Mouse (Mus musculus) MEL (cell line): ENCODE results near the gene Tmem63a. TPM values are rescaled to one million over a fixed set of nuclear protein-coding genes. Genes with fewer than 3 reads are reported as not detected.

Experiments used
- DNase-seq: peaks from one replicate; pipeline ENCODE4 v3.0.0; 2011; ENCODE audit warnings: low read depth, low spot score
- H3K27ac ChIP-seq: 2 replicates; pipeline ENCODE4 v1.5.1; 2012; ENCODE audit warnings: low read depth, mild to moderate bottlenecking, control low read depth, low read length, moderate library complexity; ENCODE audit not compliant: control insufficient read depth
- H3K27me3 ChIP-seq, 2 experiments: fragments of 150-350 bp in 1 of 2; sonication (generic) in 1 of 2; 2 replicates each; pipeline ENCODE4 v1.6.1; 2012; ENCODE audit warnings: low read length in 2 of 2, mild to moderate bottlenecking in 2 of 2, improper control_type of control experiment in 1 of 2, moderate library complexity in 1 of 2; ENCODE audit not compliant: insufficient read depth in 2 of 2, control insufficient read depth in 1 of 2
- H3K36me3 ChIP-seq, 2 experiments: 2 replicates each; pipeline ENCODE4 v1.6.1; 2012 to 2014; ENCODE audit warnings: low read length in 2 of 2, improper control_type of control experiment in 1 of 2, inconsistent platforms in 1 of 2, mild to moderate bottlenecking in 1 of 2; ENCODE audit not compliant: insufficient read depth in 2 of 2, control insufficient read depth in 1 of 2
- H3K4me1 ChIP-seq, 2 experiments: fragments of 150-350 bp in 1 of 2; sonication (generic) in 1 of 2; 2 replicates each; pipeline ENCODE4 v1.6.1; 2012; ENCODE audit warnings: low read length in 2 of 2, improper control_type of control experiment in 1 of 2, mild to moderate bottlenecking in 1 of 2; ENCODE audit not compliant: insufficient read depth in 2 of 2, control insufficient read depth in 1 of 2
- H3K4me3 ChIP-seq, 2 experiments: fragments of 150-350 bp in 1 of 2; sonication (generic) in 1 of 2; 2 replicates each; pipeline ENCODE4 v1.5.1; 2012; ENCODE audit warnings: low read depth in 2 of 2, low read length in 2 of 2, mild to moderate bottlenecking in 2 of 2, moderate library complexity in 2 of 2, control low read depth in 1 of 2, improper control_type of control experiment in 1 of 2; ENCODE audit not compliant: control insufficient read depth in 1 of 2, insufficient read depth in 1 of 2
- H3K79me2 ChIP-seq: 2 replicates; pipeline ENCODE4 v1.6.1; 2012; ENCODE audit warnings: mild to moderate bottlenecking, low read length, moderate library complexity; ENCODE audit not compliant: control insufficient read depth, poor library complexity, insufficient read depth
- H3K9ac ChIP-seq: 2 replicates; pipeline ENCODE4 v1.6.1; 2012; ENCODE audit warnings: low read depth, mild to moderate bottlenecking, control low read depth, low read length, moderate library complexity; ENCODE audit not compliant: control insufficient read depth, poor library complexity, severe bottlenecking
- H3K9me3 ChIP-seq: fragments of 150-350 bp; sonication (generic); replicated peaks from 2 replicates; pipeline ENCODE4 v1.6.1; 2012; ENCODE audit warnings: mild to moderate bottlenecking, low read length, improper control_type of control experiment, moderate library complexity; ENCODE audit not compliant: insufficient read depth
- CHD1 ChIP-seq: IDR thresholded peaks from 2 replicates; pipeline ENCODE4 v1.6.1; 2012; ENCODE audit warnings: low read depth, mild to moderate bottlenecking, inconsistent platforms, low read length, improper control_type of control experiment
- CTCF ChIP-seq, 3 experiments: IDR thresholded peaks in 2 of 3; conservative IDR thresholded peaks in 1 of 3; 2 replicates each; pipeline ENCODE4 v1.5.1; 2011 to 2012; ENCODE audit warnings: low read length in 3 of 3, low read depth in 2 of 3, mild to moderate bottlenecking in 2 of 3, improper control_type of control experiment in 1 of 3, inconsistent platforms in 1 of 3, mixed read lengths in 1 of 3, moderate library complexity in 1 of 3; ENCODE audit not compliant: control insufficient read depth in 1 of 3, insufficient read depth in 1 of 3, poor library complexity in 1 of 3, severe bottlenecking in 1 of 3
- ELF1 ChIP-seq: IDR thresholded peaks from 2 replicates; pipeline ENCODE4 v1.6.1; 2014; ENCODE audit warnings: low read depth, mild to moderate bottlenecking, inconsistent platforms, low read length, improper control_type of control experiment, moderate library complexity
- EP300 ChIP-seq, 2 experiments: IDR thresholded peaks; 2 replicates each; pipeline ENCODE4 v1.6.1; 2011; ENCODE audit warnings: improper control_type of control experiment in 2 of 2, low read length in 2 of 2, low read depth in 1 of 2, mild to moderate bottlenecking in 1 of 2
- GATA1 ChIP-seq: IDR thresholded peaks from 2 replicates; pipeline ENCODE4 v1.6.1; 2011; ENCODE audit warnings: low read depth, low read length, improper control_type of control experiment
- HCFC1 ChIP-seq: IDR thresholded peaks from 2 replicates; pipeline ENCODE4 v1.6.1; 2012; ENCODE audit warnings: low read depth, mild to moderate bottlenecking, inconsistent platforms, low read length, improper control_type of control experiment, moderate library complexity
- JUND ChIP-seq: IDR thresholded peaks from 2 replicates; pipeline ENCODE4 v1.6.1; 2011; ENCODE audit warnings: low read depth, mild to moderate bottlenecking, improper control_type of control experiment, low read length
- KAT2A ChIP-seq: conservative IDR thresholded peaks from 2 replicates; pipeline ENCODE4 v1.6.1; 2012; ENCODE audit warnings: low read depth, low read length, improper control_type of control experiment, inconsistent platforms
- MEF2A ChIP-seq: IDR thresholded peaks from 2 replicates; pipeline ENCODE4 v1.6.1; 2014; ENCODE audit warnings: low read depth, mild to moderate bottlenecking, inconsistent platforms, low read length, improper control_type of control experiment; ENCODE audit not compliant: poor library complexity, insufficient replicate concordance, severe bottlenecking; ENCODE audit errors: extremely low read depth
- MYB ChIP-seq: IDR thresholded peaks from 2 replicates; pipeline ENCODE4 v1.6.1; 2011; ENCODE audit warnings: mild to moderate bottlenecking, low read depth, low read length, improper control_type of control experiment
- MYC ChIP-seq: IDR thresholded peaks from 2 replicates; pipeline ENCODE4 v1.6.1; 2011; ENCODE audit warnings: low read depth, mild to moderate bottlenecking, low read length, improper control_type of control experiment, moderate library complexity
- NELFE ChIP-seq: IDR thresholded peaks from 2 replicates; pipeline ENCODE4 v1.6.1; 2011; ENCODE audit warnings: low read depth, low read length, improper control_type of control experiment
- RCOR1 ChIP-seq: IDR thresholded peaks from 2 replicates; pipeline ENCODE4 v1.6.1; 2012; ENCODE audit warnings: low read depth, mild to moderate bottlenecking, inconsistent platforms, low read length, improper control_type of control experiment
- TAL1 ChIP-seq: IDR thresholded peaks from 2 replicates; pipeline ENCODE4 v1.6.1; 2012; ENCODE audit warnings: mild to moderate bottlenecking, inconsistent platforms, low read length, moderate library complexity, mixed read lengths
- USF2 ChIP-seq, 2 experiments: IDR thresholded peaks; 2 replicates each; pipeline ENCODE4 v1.6.1; 2011 to 2012; ENCODE audit warnings: improper control_type of control experiment in 2 of 2, low read length in 2 of 2, borderline replicate concordance in 1 of 2, inconsistent platforms in 1 of 2, low read depth in 1 of 2, mild to moderate bottlenecking in 1 of 2; ENCODE audit not compliant: insufficient read depth in 1 of 2
- ZC3H11A ChIP-seq: IDR thresholded peaks from 2 replicates; pipeline ENCODE4 v1.6.1; 2012; ENCODE audit warnings: low read depth, mild to moderate bottlenecking, inconsistent platforms, low read length, improper control_type of control experiment
- ZNF384 ChIP-seq: IDR thresholded peaks from 2 replicates; pipeline ENCODE4 v1.6.1; 2012; ENCODE audit warnings: low read depth, mild to moderate bottlenecking, inconsistent platforms, low read length, improper control_type of control experiment
- polyA plus RNA-seq, 2 experiments: library from polyadenylated mRNA; stranded (reverse) in 1 of 2; unstranded in 1 of 2; fragments of >175 nt in 1 of 2; fragments of >200 nt in 1 of 2; gene quantifications; 2 replicates each; pipeline versions ENCODE4 v1.2.1 to v1.2.4; 2012; ENCODE audit warnings: low replicate concordance in 2 of 2, low read depth in 1 of 2; ENCODE audit not compliant: insufficient read length in 2 of 2, insufficient read depth in 1 of 2, missing spikeins in 1 of 2
- total RNA-seq: library from RNA; depleted of rRNA; stranded (reverse); fragments of 300-350 nt; gene quantifications from 2 replicates; pipeline ENCODE4 v1.2.3, GENCODE M21; 2012

Gene Tmem63a
- total and polyA plus RNA-seq, 3 experiments, result 7.7 to 12.8 TPM; not detected in 1

DNA sequence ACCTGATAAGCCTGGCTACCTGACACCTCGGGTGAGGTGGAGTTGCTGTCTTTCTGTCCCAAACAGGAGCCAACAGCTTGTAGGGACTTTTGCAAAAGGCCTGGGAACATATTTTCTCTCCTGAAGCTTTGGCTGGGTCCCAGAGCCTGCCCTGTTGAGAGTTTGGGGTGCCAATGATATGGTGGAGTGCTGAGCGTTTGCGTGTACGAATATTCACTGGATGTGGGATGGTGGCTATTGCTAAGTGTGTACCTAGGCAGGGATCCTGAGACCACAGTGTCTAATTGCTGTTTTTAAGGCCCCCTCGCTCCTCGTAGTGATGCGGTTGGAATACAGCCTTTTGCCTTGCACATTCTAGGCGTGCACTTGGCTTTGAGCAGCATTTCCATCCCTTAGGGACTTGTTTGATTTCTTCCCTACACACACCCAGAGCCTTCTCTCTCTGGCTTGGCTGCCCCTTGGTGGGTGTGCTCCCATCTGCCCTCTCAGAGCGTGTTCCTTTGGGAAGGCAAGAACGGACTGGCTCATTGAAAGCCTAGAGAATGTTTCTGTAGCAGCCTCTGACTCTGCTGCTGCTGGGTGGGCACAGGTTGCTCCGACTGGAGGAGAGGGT, 994 bp downstream of the Tmem63a start:
- no peak for DNase-seq
- Histone ChIP-seq H3K36me3 (peaks cover 0 to 4% of the 10 kb centered on the region in 2 experiments; a peak in 1 of 4 replicates), H3K27me3 (no peaks in the 10 kb centered on the region), H3K4me1 (peaks cover 3 to 16% of the 10 kb centered on the region in 2 experiments; a peak in 3 of 4 replicates), H3K9ac (peak overlapping the region; percentile 88), H3K27ac (peak overlapping the region; percentile 64), H3K9me3 (no peaks in the 10 kb centered on the region), H3K4me3 (peak overlapping the region; percentile 59 to 91), H3K79me2 (peaks cover 5% of the 10 kb centered on the region; the same call in 1 of the 2 replicates)
- TF ChIP-seq TAL1 (no peak), GATA1 (peak; percentile 57; the same call in 1 of the 2 replicates)

DNA sequence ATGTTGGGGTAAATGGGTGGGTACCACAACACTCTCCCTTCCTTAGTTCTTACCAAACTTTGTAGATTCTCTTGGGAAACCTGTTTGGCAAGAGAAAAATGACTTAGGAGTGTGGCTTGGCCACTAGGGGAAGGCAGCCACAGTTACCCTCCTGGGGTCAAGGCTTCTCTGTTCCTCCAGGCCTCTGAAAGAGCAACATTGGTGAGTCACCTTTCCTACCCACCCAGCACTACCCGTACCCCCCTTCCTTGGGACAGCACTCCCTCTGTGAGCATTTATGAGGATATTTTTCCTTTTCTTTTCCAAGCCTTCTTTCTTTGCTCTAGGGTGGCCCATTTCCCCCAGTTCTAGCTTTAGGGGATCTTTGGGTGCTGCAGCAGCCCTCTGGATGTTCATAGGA, 1.8 kb downstream of the Tmem63a start:
- Histone ChIP-seq H3K79me2 (peaks cover 5% of the 10 kb centered on the region; the same call in 1 of the 2 replicates), H3K4me3 (no peak overlapping the region), H3K4me1 (peaks cover 3 to 16% of the 10 kb centered on the region in 2 experiments; a peak in 3 of 4 replicates), H3K27ac (no peak overlapping the region), H3K9me3 (no peaks in the 10 kb centered on the region), H3K27me3 (no peaks in the 10 kb centered on the region), H3K36me3 (peaks cover 0 to 4% of the 10 kb centered on the region in 2 experiments; a peak in 1 of 4 replicates), H3K9ac (no peak overlapping the region)
- no peak for DNase-seq
- no peak for TF ChIP-seq EP300 (IDR thresholded peaks at IDR 0.05; ENCODE audit: low read depth in 1 of 2, low read length in 2 of 2)
- TF ChIP-seq MYC, result no peak
- no peak for TF ChIP-seq ZNF384
- peak in 1 of 3 experiments; percentile 33; a peak in 2 of 6 replicates for TF ChIP-seq CTCF (IDR thresholded peaks at IDR 0.05 in 2 of 3, conservative IDR thresholded peaks at IDR 0.05 in 1 of 3; ENCODE audit: control insufficient read depth in 1 of 3, insufficient read depth in 1 of 3, low read depth in 2 of 3, low read length in 3 of 3, poor library complexity in 1 of 3, severe bottlenecking in 1 of 3)
- TF ChIP-seq, all 39 proteins: peak for 1

DNA sequence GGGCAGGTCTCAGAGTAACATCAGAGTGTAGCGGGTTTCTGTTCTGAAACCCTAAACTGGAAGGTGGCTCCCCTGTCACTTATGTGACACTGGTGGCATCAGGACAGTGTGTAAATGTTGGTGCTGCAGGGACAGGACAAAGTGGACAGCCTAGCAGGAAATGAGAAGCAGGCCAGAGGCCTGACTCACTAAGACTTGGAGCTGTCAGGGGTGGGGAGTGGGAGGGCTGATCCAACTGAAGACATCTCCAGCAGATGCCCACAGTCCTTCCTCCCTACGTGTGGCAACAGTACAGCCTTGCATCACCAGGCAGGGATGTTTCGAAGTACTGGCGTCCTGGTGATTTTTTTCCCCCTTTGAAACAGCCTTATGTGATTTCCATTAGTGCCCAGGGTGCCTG, 2.4 kb downstream of the Tmem63a start:
- TF ChIP-seq NELFE, result no peak
- TF ChIP-seq HCFC1, result no peak
- no peak for TF ChIP-seq ELF1
- no peak for TF ChIP-seq KAT2A
- no peak for TF ChIP-seq CHD1
- no peak for TF ChIP-seq RCOR1
- no peak for TF ChIP-seq ZC3H11A
- TF ChIP-seq MYB, result no peak
- TF ChIP-seq USF2 (IDR thresholded peaks at IDR 0.05; ENCODE audit: borderline replicate concordance in 1 of 2, insufficient read depth in 1 of 2, low read depth in 1 of 2, low read length in 2 of 2), result no peak
- no peak for TF ChIP-seq JUND
- no peak for TF ChIP-seq MEF2A
- H3K27ac ChIP-seq, result no peak overlapping the region
- H3K36me3 ChIP-seq, result peaks cover 0 to 4% of the 10 kb centered on the region in 2 experiments; a peak in 1 of 4 replicates
- no peak overlapping the region for H3K4me3 ChIP-seq
- H3K27me3 ChIP-seq, result no peaks in the 10 kb centered on the region
- no peak overlapping the region for H3K9ac ChIP-seq
- H3K4me1 ChIP-seq, result peaks cover 3 to 16% of the 10 kb centered on the region in 2 experiments; a peak in 3 of 4 replicates
- DNase-seq, result no peak
- no peaks in the 10 kb centered on the region for H3K9me3 ChIP-seq
- H3K79me2 ChIP-seq, result peaks cover 5% of the 10 kb centered on the region; the same call in 1 of the 2 replicates
